Mouse (Mus musculus) testis, adult 2 months (tissue): ENCODE results near the gene Olfr776.
"Not testable (repeated sequence)": the region's sequence is repeated elsewhere in the genome, so short reads cannot be mapped to it uniquely, and the experiment has no call there.

Experiments
- CTCF ChIP-seq: fragments of 200-500 bp; IDR thresholded peaks from 2 replicates; pipeline ENCODE4 v1.5.1; 2012; ENCODE audit warnings: low read depth, mild to moderate bottlenecking, inconsistent platforms, low read length, moderate library complexity; ENCODE audit not compliant: control insufficient read depth, insufficient read depth, insufficient replicate concordance
- POLR2A ChIP-seq: fragments of 200-500 bp; IDR thresholded peaks from 2 replicates; pipeline ENCODE4 v1.6.1; 2012; ENCODE audit warnings: low read depth, mild to moderate bottlenecking, inconsistent platforms, low read length, moderate library complexity; ENCODE audit not compliant: control insufficient read depth

DNA sequence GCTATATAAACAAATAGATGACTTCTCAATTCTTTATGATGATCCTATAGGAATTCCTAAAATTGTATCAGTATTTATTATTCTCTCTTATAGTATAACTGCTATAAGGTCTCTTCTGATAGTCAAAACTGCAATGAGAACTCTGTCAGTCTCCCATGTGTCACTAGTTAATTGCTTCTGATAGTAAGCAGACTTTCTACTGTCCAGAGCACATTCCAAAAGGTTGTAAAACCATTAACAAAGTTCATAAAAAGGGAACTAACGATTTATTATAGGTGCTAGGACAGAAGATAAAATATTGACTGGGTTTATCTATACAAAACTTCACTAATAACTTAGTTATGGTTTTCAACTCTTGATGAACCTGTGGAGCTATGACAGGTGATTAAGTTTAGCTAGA is 54.0 kb downstream of the Olfr776 start:
- TF ChIP-seq POLR2A, CTCF: not testable (repeated sequence)
